Mouse (Mus musculus): Measurements from ENCODE around the gene Sox6.

Sox6 gene

DNA sequence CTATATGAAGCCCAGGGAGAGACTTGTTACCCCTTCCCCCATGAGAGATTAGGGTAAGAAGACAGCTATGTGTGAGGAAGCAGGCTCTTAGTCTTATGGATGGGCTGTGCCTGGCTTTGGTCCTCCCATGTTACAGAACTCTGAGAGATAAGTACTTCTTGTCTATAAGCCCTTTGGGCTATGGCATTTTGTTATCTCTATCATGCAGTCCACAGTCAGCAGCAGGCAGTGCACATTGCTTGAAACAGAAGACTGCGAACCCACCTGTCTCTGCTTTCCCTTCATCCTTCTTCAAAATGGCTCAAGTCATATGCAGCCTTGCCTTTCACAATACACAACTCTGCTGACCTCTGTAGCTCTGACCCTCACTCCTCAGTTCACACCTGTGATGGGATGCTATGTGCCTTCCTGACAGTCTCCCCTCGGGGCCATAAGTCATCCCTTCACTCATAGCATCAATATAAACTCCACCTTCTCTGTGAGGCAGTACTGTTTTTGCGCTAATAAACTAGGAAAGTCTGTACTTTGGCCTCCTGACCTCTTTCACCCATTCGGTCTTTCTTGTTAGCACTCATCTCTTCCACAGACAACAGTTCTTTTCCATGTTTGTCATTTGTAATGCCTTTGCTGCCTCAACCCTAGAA, 143.4 kb downstream of the Sox6 start:
- in situ Hi-C loops (cut with MboI), result no loop called here

DNA sequence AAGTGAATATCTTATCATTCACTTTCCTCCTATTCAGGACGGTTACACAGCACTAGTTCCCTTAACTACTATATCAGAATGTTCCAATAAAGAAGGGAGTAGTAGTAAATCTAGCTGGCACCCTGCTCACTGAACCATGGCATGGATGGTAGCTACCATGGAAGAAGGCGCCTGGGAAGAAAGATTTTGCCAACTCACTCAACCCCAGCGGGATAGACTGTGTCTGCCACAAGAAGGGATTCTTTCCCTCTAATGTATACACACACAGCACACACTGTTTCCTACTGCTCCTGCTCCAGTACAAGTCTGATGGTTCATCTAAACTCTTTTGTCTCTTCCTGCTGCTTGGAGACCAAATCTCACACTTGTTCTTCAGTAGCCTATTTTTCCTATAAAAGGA, 147.1 kb downstream of the Sox6 start:
- in situ Hi-C loops (cut with MboI), result no loop called here

DNA sequence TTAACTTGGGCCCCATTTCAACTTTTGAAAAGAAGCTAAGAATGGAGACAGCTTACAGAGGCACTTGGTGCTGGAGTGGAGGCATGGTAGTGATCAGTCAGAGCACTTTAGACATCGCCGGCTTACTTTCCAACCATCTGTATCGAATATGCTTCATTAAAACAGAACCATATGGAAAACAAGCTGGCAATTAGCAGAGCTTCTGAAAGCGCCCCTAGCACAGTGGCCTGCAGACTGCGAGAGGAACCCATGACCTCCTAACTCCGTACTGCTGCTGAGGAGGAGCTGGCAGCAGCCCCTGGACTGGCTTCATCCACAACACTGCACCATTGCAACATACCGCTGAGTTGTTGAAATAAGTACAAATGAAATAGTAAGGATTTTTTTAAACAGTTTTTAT, 148.7 kb downstream of the Sox6 start:
- in situ Hi-C loops (cut with MboI), result no loop called here

DNA sequence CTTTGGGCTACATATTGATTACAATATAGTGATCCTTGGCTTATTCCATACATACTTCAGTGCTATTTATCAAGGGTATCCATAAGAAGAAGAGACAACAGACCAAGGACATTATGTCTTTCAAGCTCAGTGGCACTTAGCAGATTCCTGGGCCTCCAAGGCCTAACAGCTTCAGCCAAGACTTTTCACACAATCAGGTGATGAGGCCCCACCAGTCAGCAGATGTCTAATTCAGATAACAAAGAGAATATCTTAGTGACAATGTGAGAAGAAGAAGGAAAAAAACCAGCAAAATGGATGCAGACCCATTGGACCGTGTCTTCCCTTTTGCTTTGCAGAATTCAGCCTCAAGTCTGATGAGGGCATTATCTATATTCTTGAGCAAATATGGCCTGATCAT, 150.0 kb downstream of the Sox6 start:
- in situ Hi-C loops (cut with MboI), result no loop called here

DNA sequence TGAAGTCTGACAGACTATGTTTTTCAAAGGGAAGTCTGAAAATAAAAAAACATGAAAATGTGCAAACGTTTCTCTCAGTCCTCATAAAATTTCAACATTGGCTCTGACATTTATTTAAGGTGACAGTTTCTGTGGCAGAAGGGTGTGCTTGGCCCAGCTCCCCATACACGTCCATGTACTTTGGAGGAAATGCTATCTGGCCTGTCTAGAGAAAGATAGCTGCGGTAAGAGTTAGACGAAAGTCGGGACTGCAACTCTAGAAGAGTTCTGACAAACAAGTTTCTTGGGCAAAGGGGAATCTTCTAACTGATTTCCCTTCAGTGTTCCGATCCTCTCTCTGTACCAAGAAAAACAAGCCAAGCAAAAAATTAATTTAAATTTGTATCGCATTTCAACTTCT, 150.5 kb downstream of the Sox6 start:
- in situ Hi-C loops (cut with MboI), result no loop called here

DNA sequence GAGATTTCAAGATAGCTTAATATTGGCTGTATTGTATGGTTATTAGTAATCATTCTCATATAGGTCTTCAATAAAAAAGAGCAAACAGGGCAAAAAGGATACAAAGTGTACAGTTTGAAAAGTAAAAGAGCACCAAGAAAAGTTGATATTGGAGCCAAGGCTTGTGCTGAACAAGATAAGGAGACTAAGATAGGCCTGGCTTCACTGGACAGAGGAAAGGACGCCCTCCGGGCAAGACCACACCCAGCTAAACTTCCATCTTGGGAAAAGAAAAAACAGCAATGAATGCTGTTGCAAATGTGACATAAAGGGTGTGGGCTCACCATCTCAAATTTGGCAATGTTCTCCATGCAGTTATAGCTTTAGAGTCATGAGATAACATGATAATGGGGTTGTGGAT, 165.7 kb downstream of the Sox6 start:
- in situ Hi-C loops (cut with MboI), result no loop called here

DNA sequence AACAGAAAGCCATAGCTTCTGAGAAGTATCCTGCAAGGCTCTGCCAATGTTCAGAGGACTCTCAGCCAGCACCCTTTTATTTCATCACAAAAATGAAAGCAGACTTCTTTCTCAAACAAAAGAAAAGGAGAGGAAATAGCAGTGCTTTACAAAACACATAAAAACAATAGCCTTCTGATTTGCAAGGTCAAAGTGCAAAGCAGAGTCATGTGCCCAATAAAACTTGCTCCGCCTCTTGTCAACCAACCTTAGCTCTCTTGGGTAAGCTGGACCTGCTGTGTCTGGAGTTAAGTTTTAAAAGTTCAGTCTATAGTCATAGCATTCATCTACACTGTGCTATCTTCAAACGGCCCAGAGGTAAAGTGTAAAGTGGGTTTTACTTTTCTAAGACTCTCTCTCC, 170.1 kb downstream of the Sox6 start:
- in situ Hi-C loops (cut with MboI), result no loop called here

DNA sequence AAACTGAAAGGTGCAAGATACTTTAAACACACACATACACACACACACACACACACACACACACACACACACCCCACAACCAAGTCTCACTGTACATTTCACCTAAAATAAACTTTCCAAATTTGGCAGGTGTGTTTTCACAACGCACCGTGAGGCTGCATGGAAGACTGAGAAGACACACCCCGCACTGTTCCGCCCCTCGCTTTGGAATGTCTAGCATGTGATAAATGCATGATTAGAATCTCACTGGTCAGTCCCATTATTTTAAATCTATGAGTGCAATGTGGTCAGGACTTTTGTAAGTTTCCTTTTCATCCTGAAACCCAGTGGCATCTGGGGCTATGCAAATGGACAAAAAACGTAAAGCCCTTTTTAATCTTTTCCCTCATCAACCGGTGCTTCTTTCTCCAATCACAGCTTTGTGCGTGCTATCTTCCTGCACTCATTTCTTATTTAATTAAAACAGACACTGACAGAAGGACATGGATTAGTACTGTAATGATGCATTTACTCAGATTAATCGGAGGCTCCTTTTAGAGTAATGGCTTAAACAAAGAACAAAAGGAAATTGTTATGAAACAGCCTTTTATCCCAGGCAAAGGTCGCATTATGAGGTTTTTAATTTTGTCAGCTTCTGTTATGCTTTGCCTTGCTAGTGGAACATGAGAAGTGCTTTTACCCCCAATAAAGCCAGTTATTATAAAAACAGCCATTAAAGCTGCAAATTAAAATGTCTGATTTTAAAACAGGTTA, 170.9 kb downstream of the Sox6 start:
- in situ Hi-C loops (cut with MboI), result no loop called here

DNA sequence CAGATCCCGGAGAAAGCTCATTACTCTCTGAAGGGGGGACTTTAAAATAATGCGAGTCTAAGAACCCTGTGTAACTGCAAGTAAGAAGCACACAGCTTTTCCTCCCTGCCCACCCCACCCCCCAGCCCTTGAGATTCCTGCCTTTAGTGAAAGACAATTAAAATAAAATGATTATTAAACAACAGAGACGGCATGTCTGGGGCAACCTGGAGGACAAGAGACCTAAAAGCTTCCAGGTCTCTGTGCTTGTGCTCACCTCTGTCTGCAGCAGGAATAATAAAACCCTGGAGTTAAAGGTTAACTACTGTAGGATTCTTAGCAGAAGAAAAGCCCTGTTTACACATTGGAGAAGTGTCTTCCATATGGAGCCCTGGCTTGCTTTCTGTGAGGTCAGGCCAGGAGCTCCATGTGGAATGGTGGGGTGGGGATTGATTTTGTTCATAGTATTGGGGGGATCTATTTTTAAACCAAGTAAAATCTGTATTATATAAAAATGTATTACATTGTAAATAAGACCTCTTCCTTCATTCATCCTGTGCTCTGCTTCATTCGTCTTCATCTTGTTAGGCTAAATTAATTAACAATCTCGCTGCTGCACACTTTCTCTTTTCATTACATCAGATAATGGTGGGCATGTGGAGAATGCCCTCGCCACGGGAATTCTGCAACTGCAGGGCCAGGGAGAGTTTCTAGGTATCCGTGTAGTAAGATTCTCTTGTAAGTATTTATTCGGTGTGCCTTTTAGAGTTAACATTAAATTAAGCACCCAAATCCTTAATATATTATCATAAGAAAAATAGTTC, 171.7 kb downstream of the Sox6 start:
- in situ Hi-C loops (cut with MboI), result no loop called here

DNA sequence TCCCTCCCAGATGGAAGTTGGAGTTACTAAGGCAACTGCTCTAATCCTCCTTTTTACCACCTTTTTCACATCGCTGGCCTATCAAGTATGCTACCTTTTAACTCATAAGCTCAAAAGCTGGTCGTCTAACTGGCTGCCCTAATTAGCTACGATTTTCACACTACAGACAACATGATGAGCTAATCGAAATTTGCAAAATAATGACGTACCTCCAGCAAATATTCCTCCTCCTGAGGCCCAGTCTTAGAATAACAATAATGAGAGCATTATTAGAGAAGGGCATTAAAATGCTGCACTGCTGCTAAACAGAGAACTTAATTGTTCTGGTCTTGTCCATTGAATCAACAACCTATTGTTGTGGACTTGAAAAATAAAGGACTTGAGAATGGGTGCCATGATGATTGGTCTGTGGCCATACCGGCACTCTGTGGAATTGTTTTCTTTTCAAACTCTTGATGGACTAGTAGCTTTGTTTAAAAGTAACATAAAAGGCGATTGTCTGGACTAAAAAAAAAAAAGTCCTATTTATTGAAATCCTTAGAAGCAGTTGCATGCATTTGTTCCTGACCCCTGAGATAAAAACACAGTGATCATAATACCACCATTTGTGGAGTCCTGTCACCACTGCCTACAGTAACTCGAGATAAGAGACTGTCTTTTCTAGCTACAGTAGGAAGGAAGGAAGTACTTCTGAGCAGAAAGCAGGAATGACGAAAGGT, 172.5 kb downstream of the Sox6 start:
- in situ Hi-C loops (cut with MboI), result no loop called here

DNA sequence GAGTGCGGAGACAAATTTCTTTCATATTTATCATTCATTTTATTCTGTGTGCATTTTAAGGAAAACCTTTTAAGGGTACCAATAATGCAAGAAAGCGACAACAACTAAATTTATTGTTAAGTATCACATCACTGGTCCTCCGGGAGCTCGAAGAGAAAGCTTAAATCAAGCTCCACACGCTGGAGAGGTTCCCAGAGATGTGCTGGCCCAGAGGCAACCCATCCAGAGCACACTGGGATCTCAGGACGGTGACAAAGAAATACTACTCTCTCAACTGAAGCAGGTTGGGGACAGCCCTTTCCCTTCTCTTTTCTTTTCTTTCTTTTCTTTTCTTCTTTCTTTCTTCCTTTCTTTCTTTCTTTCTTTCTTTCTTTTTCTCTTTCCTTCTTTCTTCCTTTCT, 173.4 kb downstream of the Sox6 start:
- in situ Hi-C loops (cut with MboI), result no loop called here

DNA sequence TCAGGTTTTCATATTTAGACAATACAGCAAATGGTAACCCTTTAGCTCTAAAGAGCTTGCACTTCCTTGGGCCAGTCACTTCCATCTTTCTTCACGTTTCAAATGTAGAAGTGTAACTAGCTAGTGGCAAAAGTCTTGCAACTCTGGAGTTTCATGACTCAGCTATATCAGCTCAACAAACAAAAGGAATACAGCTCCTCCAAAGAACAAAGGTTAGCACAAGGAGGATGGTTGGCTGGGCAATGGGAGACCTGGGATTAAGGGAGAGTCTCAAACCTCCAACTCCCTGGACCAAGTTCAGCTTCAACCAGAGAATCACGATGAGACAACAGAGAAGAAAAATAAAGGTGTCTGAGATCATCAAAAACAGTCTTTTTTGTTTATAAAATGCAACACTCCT, 174.2 kb downstream of the Sox6 start:
- in situ Hi-C loops (cut with MboI), result no loop called here

DNA sequence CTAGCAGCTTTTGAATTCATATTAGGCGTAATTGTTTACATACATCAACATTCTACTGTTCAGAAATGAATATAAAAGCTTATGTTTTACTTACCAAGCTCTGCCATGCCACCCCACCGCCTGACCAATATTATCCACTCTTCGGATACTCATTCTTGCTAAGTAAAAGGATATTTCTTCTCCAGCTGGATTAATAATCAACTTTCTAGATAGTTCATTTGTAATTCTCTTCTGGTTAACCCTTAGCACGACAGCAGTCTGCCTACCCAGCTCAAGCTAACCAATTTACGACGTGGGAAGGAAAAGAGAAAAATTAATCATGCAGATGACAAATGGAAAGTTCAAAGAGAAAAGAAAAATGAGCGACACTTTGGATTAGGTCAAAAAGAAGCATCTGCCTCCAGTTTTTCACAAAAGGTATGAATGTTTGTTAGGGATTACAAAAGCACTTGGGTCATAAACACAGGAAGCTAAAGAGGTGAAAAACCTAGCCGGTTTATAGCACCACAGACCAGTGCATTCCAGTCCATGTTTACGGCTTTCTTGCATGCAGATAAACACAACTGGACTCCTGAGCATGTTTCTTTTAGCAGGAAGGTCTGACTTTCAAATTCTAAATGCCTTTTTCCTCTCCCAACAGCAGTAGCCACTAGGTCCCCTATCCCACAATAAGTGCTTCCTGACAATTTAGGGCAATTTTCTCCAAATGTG, 178.8 kb downstream of the Sox6 start:
- in situ Hi-C loops (cut with MboI), result no loop called here

DNA sequence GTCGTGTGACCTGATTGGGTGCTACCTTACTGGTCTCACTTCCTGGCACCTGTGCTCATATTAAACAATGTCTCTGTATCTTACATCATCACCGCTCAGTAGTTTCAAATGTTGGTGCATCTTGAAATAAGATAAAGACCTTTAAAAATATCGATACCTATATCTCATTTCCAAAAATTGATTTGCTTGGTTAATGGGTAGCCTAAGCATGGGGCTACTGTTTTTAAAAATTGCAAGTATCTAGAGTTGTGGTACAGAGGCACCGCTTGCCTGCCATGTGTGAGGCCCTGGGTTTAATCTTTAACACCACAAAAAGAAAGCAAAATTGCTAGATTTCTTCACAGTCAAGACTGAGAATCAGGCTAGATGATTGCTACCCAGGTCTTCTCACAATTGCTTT, 187.5 kb downstream of the Sox6 start:
- in situ Hi-C loops (cut with MboI), result no loop called here

DNA sequence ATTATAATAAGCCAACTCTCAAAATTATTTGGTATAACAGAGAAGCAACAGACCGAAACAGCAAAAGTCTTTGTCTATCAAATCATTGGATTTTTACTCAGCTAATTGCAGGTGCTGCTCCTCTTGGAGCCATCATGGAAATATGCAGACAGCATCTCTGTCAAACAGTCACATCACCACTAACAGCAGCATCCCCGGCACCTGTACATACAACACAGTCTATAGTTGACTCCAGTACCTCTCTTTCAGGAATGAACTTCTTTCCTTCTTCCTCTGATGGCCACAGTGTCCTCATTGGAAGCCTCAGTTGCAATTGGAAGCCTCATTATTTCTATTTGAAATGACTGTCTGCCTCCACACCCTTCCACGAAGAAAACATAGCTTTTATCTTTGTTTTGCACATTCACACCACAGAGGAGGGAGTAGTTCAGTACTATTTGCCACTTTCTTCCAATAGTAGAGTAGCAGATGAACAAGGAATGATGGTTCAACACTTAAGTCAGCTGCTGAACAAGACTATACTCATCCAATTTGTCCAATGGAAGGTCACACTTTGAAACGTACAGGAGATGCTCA, 192.7 kb downstream of the Sox6 start:
- in situ Hi-C loops (cut with MboI), result no loop called here

DNA sequence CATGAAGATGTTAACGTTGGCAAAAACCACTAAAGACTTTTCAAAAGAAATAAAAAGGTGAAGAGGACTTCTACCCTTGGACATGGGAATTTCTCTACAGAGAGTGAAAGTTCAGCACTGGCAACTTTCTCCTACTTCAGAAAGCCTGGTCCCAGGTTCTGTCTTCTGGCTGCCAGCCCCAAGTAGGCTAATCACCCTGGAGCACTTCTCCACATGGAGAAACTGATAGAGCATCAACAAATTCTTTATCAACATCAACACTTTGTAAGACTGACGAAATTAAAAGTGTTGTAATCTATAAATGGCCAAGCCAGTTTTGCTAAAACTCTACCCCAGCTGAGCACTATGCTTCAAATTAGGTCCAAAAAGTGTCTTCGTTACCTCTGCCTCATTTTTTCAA, 193.7 kb downstream of the Sox6 start:
- in situ Hi-C loops (cut with MboI), result no loop called here

DNA sequence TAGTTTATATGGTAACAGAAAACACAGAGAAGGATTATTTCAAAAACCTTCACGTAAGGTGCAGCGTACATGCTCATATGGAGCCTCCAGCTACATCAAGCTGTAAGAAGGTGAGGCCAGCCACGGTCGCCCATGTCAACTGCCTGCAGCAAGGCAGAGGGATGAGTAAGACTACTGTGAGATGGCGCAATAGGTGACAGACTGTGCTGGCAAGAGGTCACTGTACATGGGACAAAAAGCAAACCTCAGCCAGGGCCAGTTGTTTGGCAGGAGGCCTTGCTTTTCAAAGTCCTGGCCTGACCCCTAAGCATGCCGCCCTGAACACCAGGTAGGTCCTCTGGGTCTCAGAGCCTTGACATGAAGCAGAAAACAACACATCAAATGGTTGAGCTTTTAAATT, 194.2 kb downstream of the Sox6 start:
- in situ Hi-C loops (cut with MboI), result no loop called here

DNA sequence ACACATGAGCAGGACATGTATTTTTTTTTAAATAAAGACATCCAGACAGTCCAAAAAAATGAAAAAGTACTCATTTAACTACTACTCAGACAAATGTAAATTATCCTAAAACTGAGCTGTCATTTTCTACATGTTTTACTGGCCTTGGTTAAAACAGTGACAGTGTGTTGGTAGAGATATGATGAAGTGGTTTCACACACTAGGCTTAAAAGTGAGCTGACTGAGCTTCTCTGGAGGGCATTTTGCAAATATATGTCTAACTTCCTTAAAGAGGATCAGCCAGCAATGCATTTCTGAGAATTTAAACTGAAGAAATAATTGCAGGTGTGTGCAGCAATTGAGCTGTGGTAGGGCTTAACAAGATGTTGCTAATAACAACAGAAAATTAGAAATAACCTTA, 196.3 kb downstream of the Sox6 start:
- in situ Hi-C loops (cut with MboI), result no loop called here

DNA sequence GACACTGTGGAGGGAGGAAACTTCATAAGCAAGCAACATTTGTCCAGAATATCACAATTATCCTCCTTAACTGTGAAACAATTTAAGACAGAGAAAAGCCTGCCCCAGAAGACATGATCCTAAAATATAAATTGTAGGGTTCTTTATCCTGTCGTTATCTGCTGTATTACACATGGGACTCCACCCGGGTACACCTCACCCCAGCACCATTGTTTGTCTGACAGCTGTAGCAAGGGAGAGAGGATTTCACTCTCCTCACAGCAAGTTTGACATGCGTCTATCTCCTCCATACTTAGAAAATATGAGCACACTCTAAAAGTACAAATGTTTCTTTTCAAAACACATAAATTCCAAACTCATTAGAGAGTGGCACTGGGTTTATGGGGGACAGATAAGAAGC, 198.0 kb downstream of the Sox6 start:
- in situ Hi-C loops (cut with MboI), result no loop called here

DNA sequence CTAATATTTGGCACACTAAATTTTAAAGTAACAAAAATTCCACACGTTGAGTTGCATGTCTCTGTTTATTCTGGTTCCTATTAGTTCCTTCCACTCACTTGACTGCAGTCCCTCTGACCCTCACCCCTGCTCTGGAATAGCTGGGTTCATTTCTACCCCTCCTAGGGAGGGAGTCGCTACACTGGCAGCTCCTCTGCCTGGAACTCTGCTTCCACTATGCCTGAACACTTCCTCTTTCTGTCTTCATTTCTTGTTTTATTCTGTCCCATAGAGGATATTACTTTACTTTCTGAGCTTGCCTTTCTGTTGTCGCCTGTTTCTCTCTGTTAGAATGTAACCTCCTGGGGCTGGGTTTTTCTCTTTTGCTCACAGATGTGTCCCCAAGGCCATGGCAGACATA, 203.6 kb downstream of the Sox6 start:
- in situ Hi-C loops (cut with MboI), result no loop called here

DNA sequence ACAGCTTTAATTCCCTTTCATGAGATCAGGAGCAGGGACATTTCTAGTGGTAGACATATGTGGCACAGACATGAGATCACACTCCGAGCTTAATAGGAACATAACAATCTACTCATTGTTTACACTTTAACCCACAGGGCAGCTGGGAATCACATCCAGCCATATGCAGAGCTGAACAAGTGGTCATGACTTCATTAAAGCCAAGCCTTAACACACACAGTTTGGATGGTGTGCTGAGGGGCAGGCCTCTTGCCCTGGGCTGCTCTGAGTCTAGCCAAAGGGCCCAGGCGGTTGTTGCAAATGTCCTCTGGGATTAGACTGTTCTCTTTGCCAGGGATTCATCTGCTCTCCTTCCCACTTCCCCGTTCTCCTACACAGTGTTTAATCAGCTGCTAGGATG, 204.9 kb downstream of the Sox6 start:
- in situ Hi-C loops (cut with MboI), result no loop called here

Measured in mature B cell (primary cell).